Mouse (Mus musculus): ENCODE measurements at regions not wholly inside any gene's neighbourhood (a gene's known extent, or its start where the extent isn't known, plus 50 kb on each side); places are given as distances from the start of the nearest gene placed in this dataset.

DNA sequence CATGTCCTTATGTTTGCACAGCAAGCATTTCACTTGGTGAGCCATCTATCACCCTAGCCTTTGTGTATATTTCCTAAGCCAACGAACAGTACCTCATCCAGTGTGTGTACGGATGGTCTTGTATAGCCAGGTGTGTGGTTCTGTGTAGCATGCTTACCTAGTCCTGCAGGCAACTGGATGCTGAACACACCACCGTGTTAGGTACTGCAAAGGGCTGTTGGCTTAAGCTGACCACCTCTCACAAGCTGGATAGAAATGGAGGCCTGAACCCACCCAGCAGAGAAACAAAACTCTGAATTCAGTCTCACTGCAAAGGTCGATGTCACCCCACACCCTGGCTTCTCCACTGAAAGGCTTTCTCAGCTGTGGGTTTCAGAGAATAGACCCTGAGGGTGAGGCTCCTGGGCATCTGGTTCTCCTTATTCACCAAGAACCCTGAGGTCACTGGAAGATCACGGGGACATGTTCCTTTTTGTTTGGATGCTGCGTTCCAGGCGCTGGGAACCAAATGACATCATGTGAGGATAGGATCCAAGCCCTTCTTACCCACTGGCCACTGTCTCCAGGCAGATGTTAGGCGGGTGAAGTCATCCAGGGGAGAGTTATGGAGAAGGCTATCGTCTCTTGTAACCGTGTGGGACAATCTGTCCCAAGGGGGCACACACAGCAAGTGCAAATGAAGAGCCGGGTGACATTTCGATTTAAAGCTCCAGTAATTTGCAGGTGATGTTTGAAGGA lies 161.8 kb downstream of the Tomm20 start:
- Histone ChIP-seq H3K4me3 (replicated peaks in 1 of 3; ENCODE audit: low read depth in 2 of 3, low read length in 2 of 3, poor library complexity in 1 of 3) (no peak overlapping the region), H3K27me3 (replicated peaks) (no peaks in the 10 kb centered on the region), H3K27ac (ENCODE audit: insufficient read depth, low read depth) (no peak overlapping the region), H3K4me1 (ENCODE audit: control insufficient read depth in 1 of 2, insufficient read depth in 2 of 2) (peaks cover 11 to 39% of the 10 kb centered on the region in 2 experiments), H3K9ac (ENCODE audit: insufficient read depth, low read depth) (no peak overlapping the region), H3K36me3 (replicated peaks in 1 of 2; ENCODE audit: control insufficient read depth in 1 of 2, insufficient read depth in 1 of 2, low read length in 1 of 2) (no peaks in the 10 kb centered on the region), H3K9me3 (replicated peaks; ENCODE audit: low read length) (peaks cover 7% of the 10 kb centered on the region), H3K4me2 (ENCODE audit: insufficient read depth, low read depth, poor library complexity, severe bottlenecking) (no peak overlapping the region), H3K79me2 (replicated peaks; ENCODE audit: control insufficient read depth, extremely low read depth, insufficient read depth, poor library complexity, severe bottlenecking) (no peaks in the 10 kb centered on the region)
- dilution Hi-C loops (cut with MboI; ENCODE audit: extremely low pct_ligation_motif_present, extremely low pct_unique_long_range_greater_than_20kb, low sequenced_read_pairs) (no loop called here), in situ Hi-C loops (cut with MboI; ENCODE audit: low pct_ligation_motif_present, low pct_unique_long_range_greater_than_20kb, low sequenced_read_pairs) (no loop called here)
- DNase-seq (ENCODE audit: extremely low read depth) = no peak
- TF ChIP-seq BHLHE40 (IDR thresholded peaks at IDR 0.05; ENCODE audit: low read depth, low read length) (no peak), USF1 (IDR thresholded peaks at IDR 0.05; ENCODE audit: low read depth, low read length) (no peak), GABPA (IDR thresholded peaks at IDR 0.05; ENCODE audit: insufficient replicate concordance, low read depth, low read length) (no peak), RCOR1 (conservative IDR thresholded peaks at IDR 0.05; ENCODE audit: low read depth, low read length) (no peak)

DNA sequence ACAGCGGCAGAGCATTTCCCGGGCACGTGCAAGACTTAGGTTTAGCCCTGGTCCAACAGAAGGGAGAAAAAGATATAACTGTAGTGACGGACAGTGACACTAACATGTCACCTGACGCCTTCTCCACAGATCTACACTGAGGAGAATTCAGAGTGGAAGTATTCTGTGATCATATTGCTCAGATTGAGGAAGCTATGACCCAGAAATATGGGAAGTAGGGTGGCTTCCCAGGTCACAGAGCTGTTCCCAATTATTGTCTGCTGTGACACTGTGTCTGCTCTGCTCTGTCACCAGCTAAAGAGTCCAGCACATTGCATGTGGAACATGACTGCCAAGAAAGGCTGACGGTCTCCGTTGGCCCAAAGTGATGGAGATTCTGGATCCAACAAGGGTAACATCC lies 167.0 kb downstream of the Tomm20 start:
- H3K36me3 ChIP-seq (replicated peaks in 1 of 2; ENCODE audit: control insufficient read depth in 1 of 2, insufficient read depth in 1 of 2, low read length in 1 of 2) = no peaks in the 10 kb centered on the region
- no peak for DNase-seq (ENCODE audit: extremely low read depth)
- H3K9me3 ChIP-seq (replicated peaks; ENCODE audit: low read length) = no peaks in the 10 kb centered on the region
- no peaks in the 10 kb centered on the region for H3K27me3 ChIP-seq (replicated peaks)
- no peak overlapping the region for H3K4me2 ChIP-seq (ENCODE audit: insufficient read depth, low read depth, poor library complexity, severe bottlenecking)
- in situ Hi-C loops (cut with MboI; ENCODE audit: low pct_ligation_motif_present, low pct_unique_long_range_greater_than_20kb, low sequenced_read_pairs) = no loop called here
- H3K4me1 ChIP-seq (ENCODE audit: control insufficient read depth in 1 of 2, insufficient read depth in 2 of 2) = peaks cover 3 to 24% of the 10 kb centered on the region in 2 experiments; a peak in 3 of 4 replicates
- TF ChIP-seq POLR2AphosphoS2 (IDR thresholded peaks at IDR 0.05; ENCODE audit: low read depth, low read length) = no peak
- no peak for TF ChIP-seq RCOR1 (conservative IDR thresholded peaks at IDR 0.05; ENCODE audit: low read depth, low read length)
- dilution Hi-C loops (cut with MboI; ENCODE audit: extremely low pct_ligation_motif_present, extremely low pct_unique_long_range_greater_than_20kb, low sequenced_read_pairs) = no loop called here
- H3K27ac ChIP-seq (ENCODE audit: insufficient read depth, low read depth) = no peak overlapping the region
- H3K9ac ChIP-seq (ENCODE audit: insufficient read depth, low read depth) = no peak overlapping the region
- no peaks in the 10 kb centered on the region for H3K79me2 ChIP-seq (replicated peaks; ENCODE audit: control insufficient read depth, extremely low read depth, insufficient read depth, poor library complexity, severe bottlenecking)
- no peak overlapping the region for H3K4me3 ChIP-seq (replicated peaks in 1 of 3; ENCODE audit: low read depth in 2 of 3, low read length in 2 of 3, poor library complexity in 1 of 3)

DNA sequence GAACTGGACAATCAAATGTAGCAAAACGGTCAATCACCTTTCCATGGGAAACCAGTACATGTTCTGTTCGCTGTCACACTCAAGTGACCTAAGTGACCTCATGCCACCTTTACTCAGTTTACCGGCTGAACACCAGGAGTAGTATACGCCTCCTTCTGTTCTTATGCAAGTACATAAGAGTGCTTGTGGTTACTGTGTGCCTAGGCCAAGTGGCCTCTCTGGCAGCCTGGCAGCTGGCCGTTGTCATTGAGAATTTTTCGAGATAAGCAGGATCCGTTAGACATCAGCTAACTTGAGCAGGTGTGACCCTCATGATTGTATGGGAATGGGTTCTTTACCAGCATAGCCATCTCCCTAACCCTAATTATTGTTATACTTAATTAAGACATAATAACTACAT lies 167.5 kb downstream of the Tomm20 start:
- no peak for DNase-seq (ENCODE audit: extremely low read depth)

More for the DNA sequence above, 167.5 kb downstream of the Tomm20 start:
- Histone ChIP-seq H3K27me3 (replicated peaks) (no peaks in the 10 kb centered on the region), H3K4me2 (ENCODE audit: insufficient read depth, low read depth, poor library complexity, severe bottlenecking) (no peak overlapping the region), H3K27ac (ENCODE audit: insufficient read depth, low read depth) (no peak overlapping the region), H3K79me2 (replicated peaks; ENCODE audit: control insufficient read depth, extremely low read depth, insufficient read depth, poor library complexity, severe bottlenecking) (no peaks in the 10 kb centered on the region), H3K4me3 (replicated peaks in 1 of 3; ENCODE audit: low read depth in 2 of 3, low read length in 2 of 3, poor library complexity in 1 of 3) (no peak overlapping the region), H3K4me1 (ENCODE audit: control insufficient read depth in 1 of 2, insufficient read depth in 2 of 2) (peaks cover 3 to 24% of the 10 kb centered on the region in 2 experiments; a peak in 3 of 4 replicates), H3K36me3 (replicated peaks in 1 of 2; ENCODE audit: control insufficient read depth in 1 of 2, insufficient read depth in 1 of 2, low read length in 1 of 2) (no peaks in the 10 kb centered on the region), H3K9ac (ENCODE audit: insufficient read depth, low read depth) (no peak overlapping the region), H3K9me3 (replicated peaks; ENCODE audit: low read length) (no peaks in the 10 kb centered on the region)
- dilution Hi-C loops (cut with MboI; ENCODE audit: extremely low pct_ligation_motif_present, extremely low pct_unique_long_range_greater_than_20kb, low sequenced_read_pairs) = no loop called here
- in situ Hi-C loops (cut with MboI; ENCODE audit: low pct_ligation_motif_present, low pct_unique_long_range_greater_than_20kb, low sequenced_read_pairs) = no loop called here
- TF ChIP-seq SIN3A (IDR thresholded peaks at IDR 0.05; ENCODE audit: low read length) (no peak), ZMIZ1 (IDR thresholded peaks at IDR 0.05; ENCODE audit: low read depth, low read length) (no peak), JUND (conservative IDR thresholded peaks at IDR 0.05; ENCODE audit: low read depth, low read length) (no peak), ZC3H11A (IDR thresholded peaks at IDR 0.05; ENCODE audit: low read depth, low read length) (no peak), NRF1 (IDR thresholded peaks at IDR 0.05; ENCODE audit: low read depth, low read length) (no peak), RAD21 (IDR thresholded peaks at IDR 0.05; ENCODE audit: low read depth, low read length) (no peak), USF1 (IDR thresholded peaks at IDR 0.05; ENCODE audit: low read depth, low read length) (no peak), GABPA (IDR thresholded peaks at IDR 0.05; ENCODE audit: insufficient replicate concordance, low read depth, low read length) (no peak), IRF4 (IDR thresholded peaks at IDR 0.05; ENCODE audit: low read depth, low read length) (no peak), E2F4 (IDR thresholded peaks at IDR 0.05; ENCODE audit: insufficient replicate concordance, low read depth, low read length) (no peak), POLR2AphosphoS2 (IDR thresholded peaks at IDR 0.05; ENCODE audit: low read depth, low read length) (no peak), ETS1 (conservative IDR thresholded peaks at IDR 0.05; ENCODE audit: low read depth, low read length) (no peak)
